Mouse (Mus musculus): ENCODE data around the gene Cyp46a1. TPM values are rescaled to one million over a fixed set of nuclear protein-coding genes. Genes with fewer than 3 reads are reported as not detected.

Gene Cyp46a1
- polyA plus RNA-seq, 1 experiment from 2014 or later = 19.0 TPM

DNA sequence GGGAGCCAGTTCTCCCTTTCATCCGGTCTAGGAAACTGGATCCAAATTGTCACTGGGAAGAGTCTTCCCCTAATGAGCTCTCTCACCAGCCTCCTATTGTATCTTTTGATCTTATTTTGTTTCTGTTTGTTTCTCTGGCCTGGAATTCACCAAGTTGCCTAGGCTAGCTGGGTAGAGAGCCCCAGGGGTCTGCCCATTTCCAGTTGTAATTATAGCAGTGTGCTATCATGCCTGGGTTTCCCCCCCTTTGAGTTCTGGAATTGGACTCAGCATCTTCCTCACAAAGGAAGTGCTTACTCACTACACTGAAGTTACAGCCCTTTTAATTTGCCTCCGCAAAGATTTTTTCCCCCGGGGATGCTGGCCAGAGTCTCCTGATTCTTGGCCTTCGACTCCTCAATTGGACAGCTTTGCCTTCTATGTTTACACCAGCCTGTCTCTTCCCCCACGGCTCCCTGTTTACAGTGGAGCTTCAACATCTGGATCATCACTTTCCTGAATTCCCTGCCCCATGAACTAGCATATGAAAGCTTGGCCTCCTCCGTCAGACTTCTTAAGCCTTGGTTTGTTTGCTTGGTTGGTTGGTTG is 30.3 kb upstream of the Cyp46a1 start:
- 53% methylated on average over 6 of the region's 6 CpGs for WGBS
- Histone ChIP-seq H3K4me2 (replicated peaks) (no peak overlapping the region), H3K4me3 (no peak overlapping the region), H3K9me3 (no peaks in the 10 kb centered on the region), H3K27ac (no peak overlapping the region), H3K36me3 (no peaks in the 10 kb centered on the region), H3K27me3 (replicated peaks) (peaks cover 5% of the 10 kb centered on the region; the same call in 1 of the 2 replicates), H3K4me1 (peaks cover 9% of the 10 kb centered on the region; the same call in 1 of the 2 replicates), H3K9ac (no peak overlapping the region)
- no peak for ATAC-seq (ENCODE audit: low FRiP score, low read depth)

DNA sequence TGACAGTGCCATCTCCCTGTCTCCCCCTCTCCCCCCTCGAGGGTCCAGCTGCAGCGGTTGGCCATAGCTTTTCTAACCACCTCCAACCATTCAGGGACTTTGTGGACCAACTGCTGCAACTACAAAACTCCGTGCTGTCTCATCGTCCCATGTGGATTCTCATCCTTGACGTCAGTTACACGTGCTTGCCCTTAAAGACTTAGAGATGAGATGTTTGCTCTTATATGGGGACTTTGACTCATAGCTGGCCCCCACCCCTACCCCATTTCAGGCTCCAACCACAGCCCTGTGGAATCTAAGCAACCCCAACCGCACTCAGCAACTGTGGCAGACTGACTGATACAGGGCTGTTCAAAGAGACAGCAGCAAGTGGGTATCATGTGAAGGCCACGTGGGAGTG is 29.0 kb upstream of the Cyp46a1 start:
- no peak for ATAC-seq (ENCODE audit: low FRiP score, low read depth)
- H3K27ac ChIP-seq = no peak overlapping the region
- H3K36me3 ChIP-seq = no peaks in the 10 kb centered on the region
- no peaks in the 10 kb centered on the region for H3K9me3 ChIP-seq
- H3K9ac ChIP-seq = no peak overlapping the region
- no peak overlapping the region for H3K4me3 ChIP-seq
- H3K4me2 ChIP-seq (replicated peaks) = no peak overlapping the region
- WGBS = 75% methylated on average over 8 of the region's 8 CpGs
- peaks cover 5% of the 10 kb centered on the region; the same call in 1 of the 2 replicates for H3K27me3 ChIP-seq (replicated peaks)
- peaks cover 11% of the 10 kb centered on the region for H3K4me1 ChIP-seq

GRCm38 (mm10) chr12:108305812-108306794 is 28.1 kb upstream of the Cyp46a1 start, which contains the start of gene Hhipl1:
TSS of gene Hhipl1 (plus strand) at chr12:108306270.
- peak; percentile 65 for ATAC-seq (ENCODE audit: low FRiP score, low read depth)
- H3K4me1 ChIP-seq = peaks cover 17% of the 10 kb centered on the region
- no peaks in the 10 kb centered on the region for H3K9me3 ChIP-seq
- peak within 1 kb of the TSS; percentile 79 for H3K9ac ChIP-seq
- H3K36me3 ChIP-seq = no peaks in the 10 kb centered on the region
- WGBS = 3% methylated on average over 67 of the region's 67 CpGs
- H3K27me3 ChIP-seq (replicated peaks) = peaks cover 5% of the 10 kb centered on the region; the same call in 1 of the 2 replicates
- no peak within 1 kb of the TSS for H3K27ac ChIP-seq
- peak within 1 kb of the TSS; percentile 55 for H3K4me3 ChIP-seq
- H3K4me2 ChIP-seq (replicated peaks) = peak within 1 kb of the TSS; percentile 99

- no peak overlapping the region for H3K9ac ChIP-seq
- no peak overlapping the region for H3K4me3 ChIP-seq
- no peak for ATAC-seq (ENCODE audit: low FRiP score, low read depth)
Observed at GRCm38 (mm10) chr12:108307553-108307952, 26.6 kb upstream of the Cyp46a1 start.

GRCm38 (mm10) chr12:108308363-108308856 is 25.8 kb upstream of the Cyp46a1 start:
- Histone ChIP-seq H3K4me2 (replicated peaks) (no peak overlapping the region), H3K9me3 (no peaks in the 10 kb centered on the region), H3K4me3 (no peak overlapping the region), H3K9ac (no peak overlapping the region), H3K27me3 (replicated peaks) (peaks cover 5% of the 10 kb centered on the region; the same call in 1 of the 2 replicates), H3K4me1 (peaks cover 25% of the 10 kb centered on the region), H3K36me3 (no peaks in the 10 kb centered on the region), H3K27ac (no peak overlapping the region)
- 90% methylated on average over 16 of the region's 16 CpGs for WGBS
- no peak for ATAC-seq (ENCODE audit: low FRiP score, low read depth)

More at GRCm38 (mm10) chr12:108307553-108307952, 26.6 kb upstream of the Cyp46a1 start:
- peaks cover 19% of the 10 kb centered on the region for H3K4me1 ChIP-seq
- no peak overlapping the region for H3K27ac ChIP-seq
- WGBS = 25% methylated on average over 14 of the region's 14 CpGs
- H3K27me3 ChIP-seq (replicated peaks) = peaks cover 5% of the 10 kb centered on the region; the same call in 1 of the 2 replicates
- H3K9me3 ChIP-seq = no peaks in the 10 kb centered on the region
- H3K4me2 ChIP-seq (replicated peaks) = no peak overlapping the region
- H3K36me3 ChIP-seq = no peaks in the 10 kb centered on the region

- Histone ChIP-seq H3K9ac (no peak overlapping the region), H3K9me3 (no peaks in the 10 kb centered on the region), H3K4me1 (peaks cover 25% of the 10 kb centered on the region), H3K4me3 (no peak overlapping the region), H3K4me2 (replicated peaks) (no peak overlapping the region), H3K27ac (no peak overlapping the region), H3K36me3 (no peaks in the 10 kb centered on the region), H3K27me3 (replicated peaks) (no peaks in the 10 kb centered on the region)
- ATAC-seq (ENCODE audit: low FRiP score, low read depth) = no peak
- WGBS = 63% methylated on average over 8 of the region's 8 CpGs
Observed at GRCm38 (mm10) chr12:108309116-108309794, 24.9 kb upstream of the Cyp46a1 start.

- 85% methylated on average over 4 of the region's 4 CpGs for WGBS
- ATAC-seq (ENCODE audit: low FRiP score, low read depth) = no peak
- no peak overlapping the region for H3K9ac ChIP-seq
- H3K36me3 ChIP-seq = no peaks in the 10 kb centered on the region
- H3K9me3 ChIP-seq = no peaks in the 10 kb centered on the region
- no peak overlapping the region for H3K27ac ChIP-seq
- H3K4me2 ChIP-seq (replicated peaks) = no peak overlapping the region
- H3K4me1 ChIP-seq = peaks cover 25% of the 10 kb centered on the region
- H3K27me3 ChIP-seq (replicated peaks) = no peaks in the 10 kb centered on the region
- no peak overlapping the region for H3K4me3 ChIP-seq
Observed at GRCm38 (mm10) chr12:108310041-108310440, 24.1 kb upstream of the Cyp46a1 start.

- ATAC-seq (ENCODE audit: low FRiP score, low read depth) = no peak
- Histone ChIP-seq H3K27ac (no peak overlapping the region), H3K4me1 (peaks cover 25% of the 10 kb centered on the region), H3K9ac (no peak overlapping the region), H3K27me3 (replicated peaks) (no peaks in the 10 kb centered on the region), H3K36me3 (no peaks in the 10 kb centered on the region), H3K9me3 (no peaks in the 10 kb centered on the region), H3K4me3 (no peak overlapping the region), H3K4me2 (replicated peaks) (no peak overlapping the region)
- 77% methylated on average over 7 of the region's 7 CpGs for WGBS
Observed at GRCm38 (mm10) chr12:108310456-108311027, 23.6 kb upstream of the Cyp46a1 start.

DNA sequence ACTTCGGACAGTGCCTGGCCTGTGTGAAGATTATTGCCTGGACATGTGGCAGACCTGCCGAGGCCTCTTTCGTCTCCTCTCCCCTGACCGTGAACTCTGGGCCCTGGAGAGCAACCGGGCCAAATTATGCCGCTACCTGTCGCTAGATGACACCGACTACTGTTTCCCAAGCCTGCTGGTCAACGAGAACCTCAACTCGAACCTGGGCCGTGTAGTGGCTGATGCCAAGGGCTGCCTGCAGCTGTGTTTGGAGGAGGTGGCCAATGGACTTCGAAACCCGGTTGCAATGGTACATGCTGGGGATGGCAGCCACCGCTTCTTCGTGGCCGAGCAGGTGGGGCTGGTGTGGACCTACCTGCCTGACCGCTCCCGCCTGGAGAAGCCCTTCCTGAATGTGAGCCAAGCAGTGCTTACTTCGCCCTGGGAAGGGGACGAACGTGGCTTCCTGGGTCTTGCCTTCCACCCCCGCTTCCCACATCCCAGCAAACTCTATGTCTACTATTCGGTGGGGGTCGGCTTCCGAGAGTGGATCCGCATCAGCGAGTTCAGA is 22.4 kb upstream of the Cyp46a1 start:
- H3K9me3 ChIP-seq = no peaks in the 10 kb centered on the region
- H3K4me1 ChIP-seq = peaks cover 17% of the 10 kb centered on the region
- 90% methylated on average over 27 of the region's 27 CpGs for WGBS
- no peak overlapping the region for H3K4me3 ChIP-seq
- no peak overlapping the region for H3K4me2 ChIP-seq (replicated peaks)
- no peak overlapping the region for H3K9ac ChIP-seq
- H3K27ac ChIP-seq = no peak overlapping the region
- H3K27me3 ChIP-seq (replicated peaks) = 0 out of 2 replicates have a peak, but pooled peaks cover 8% of the 10 kb centered on the region
- ATAC-seq (ENCODE audit: low FRiP score, low read depth) = no peak
- H3K36me3 ChIP-seq = no peaks in the 10 kb centered on the region

DNA sequence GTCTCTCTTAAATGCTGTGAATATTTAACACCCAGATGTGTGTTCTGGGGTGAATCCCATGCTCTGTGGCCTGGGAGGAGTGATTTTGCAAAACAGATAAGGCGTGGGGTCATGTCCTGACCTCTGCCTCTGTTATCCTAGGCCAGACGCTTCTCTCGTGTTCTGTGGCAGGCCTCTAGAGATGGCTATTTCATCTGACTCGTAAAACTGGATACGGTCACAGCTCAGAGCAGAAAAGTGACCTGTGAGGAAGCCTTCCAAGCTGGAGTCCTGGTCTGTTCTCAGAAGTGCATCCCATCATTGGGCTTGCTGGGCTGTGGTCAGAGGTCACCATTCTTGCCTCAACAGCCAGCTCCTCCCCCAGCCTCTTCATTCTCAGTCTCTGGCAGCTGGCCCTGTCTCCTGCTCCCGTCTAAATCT is 21.7 kb upstream of the Cyp46a1 start:
- Histone ChIP-seq H3K9ac (no peak overlapping the region), H3K36me3 (no peaks in the 10 kb centered on the region), H3K4me2 (replicated peaks) (no peak overlapping the region), H3K27ac (no peak overlapping the region), H3K4me3 (no peak overlapping the region), H3K9me3 (no peaks in the 10 kb centered on the region), H3K4me1 (peaks cover 20% of the 10 kb centered on the region), H3K27me3 (replicated peaks) (0 out of 2 replicates have a peak, but pooled peaks cover 10% of the 10 kb centered on the region)
- WGBS = 30% methylated on average over 6 of the region's 6 CpGs
- no peak for ATAC-seq (ENCODE audit: low FRiP score, low read depth)

- Histone ChIP-seq H3K9me3 (no peaks in the 10 kb centered on the region), H3K27me3 (replicated peaks) (peaks cover 19% of the 10 kb centered on the region; the same call in 1 of the 2 replicates), H3K9ac (no peak overlapping the region), H3K4me2 (replicated peaks) (no peak overlapping the region), H3K27ac (no peak overlapping the region), H3K4me1 (peaks cover 29% of the 10 kb centered on the region), H3K36me3 (no peaks in the 10 kb centered on the region), H3K4me3 (no peak overlapping the region)
- no peak for ATAC-seq (ENCODE audit: low FRiP score, low read depth)
- 84% methylated on average over 1 of the region's 1 CpGs for WGBS
Observed at GRCm38 (mm10) chr12:108313244-108313772, 20.9 kb upstream of the Cyp46a1 start.
